Mouse (Mus musculus) small intestine, adult 2 months (tissue): ENCODE data around the gene Rab44. TPM values are rescaled to one million over a fixed set of nuclear protein-coding genes. Genes with fewer than 3 reads are reported as not detected.

Experiments used
- H3K27ac ChIP-seq: fragments of 200-500 bp; 2 replicates; pipeline ENCODE4 v1.5.1; 2012; ENCODE audit warnings: low read depth, low read length, control low read depth, inconsistent platforms; ENCODE audit not compliant: insufficient read depth
- H3K27me3 ChIP-seq: fragments of 200-500 bp; 2 replicates; pipeline ENCODE4 v1.6.1; 2012; ENCODE audit warnings: mild to moderate bottlenecking, moderate library complexity, low read length, inconsistent platforms; ENCODE audit not compliant: control insufficient read depth, insufficient read depth
- H3K36me3 ChIP-seq: fragments of 200-500 bp; 2 replicates; pipeline ENCODE4 v1.6.1; 2012; ENCODE audit warnings: mild to moderate bottlenecking, low read length, control low read depth, inconsistent platforms; ENCODE audit not compliant: control insufficient read depth, insufficient read depth
- H3K4me1 ChIP-seq: fragments of 200-500 bp; 2 replicates; pipeline ENCODE4 v1.6.1; 2012; ENCODE audit warnings: low read length, inconsistent platforms, mixed read lengths; ENCODE audit not compliant: control insufficient read depth, insufficient read depth, insufficient read length
- H3K4me3 ChIP-seq: fragments of 200-500 bp; 2 replicates; pipeline ENCODE4 v1.5.1; 2012; ENCODE audit warnings: low read depth, mild to moderate bottlenecking, control low read depth, inconsistent platforms, low read length, moderate library complexity
- CTCF ChIP-seq: fragments of 200-500 bp; IDR thresholded peaks from 2 replicates; pipeline ENCODE4 v1.5.1; 2012; ENCODE audit warnings: low read depth, mild to moderate bottlenecking, control low read depth, inconsistent platforms, low read length, moderate library complexity, mixed read lengths; ENCODE audit not compliant: insufficient replicate concordance, insufficient read length; ENCODE audit errors: extremely low read depth
- POLR2A ChIP-seq: fragments of 200-500 bp; IDR thresholded peaks from 2 replicates; pipeline ENCODE4 v1.6.1; 2012; ENCODE audit warnings: low read depth, mild to moderate bottlenecking, control low read depth, inconsistent platforms, low read length, moderate library complexity
- WGBS: fragments of 180-500 bp; shearing (Covaris S2); methylation state at CpG from one replicate; pipeline ENCODE4 v1.1.7; 2018; 5-methylcytosine and 5-hydroxymethylcytosine counted together
- polyA plus RNA-seq: library from polyadenylated mRNA; depleted of rRNA; stranded (reverse); fragments of >200 nt; gene quantifications from 2 replicates; pipeline ENCODE4 v1.2.3, GENCODE M21; 2012

The Rab44 gene
- polyA plus RNA-seq, 1 experiment, result 0.37 TPM

GRCm38 (mm10) chr17:29149766-29150165 lies 35.8 kb downstream of the Rab44 start:
- 83% methylated on average over 7 of the region's 7 CpGs for WGBS
- H3K27ac ChIP-seq, result no peak overlapping the region
- H3K4me1 ChIP-seq, result 0 out of 2 replicates have a peak, but pooled peaks cover 4% of the 10 kb centered on the region
- H3K4me3 ChIP-seq, result no peak overlapping the region
- no peaks in the 10 kb centered on the region for H3K36me3 ChIP-seq
- TF ChIP-seq CTCF, result no peak
- no peak for TF ChIP-seq POLR2A
- no peaks in the 10 kb centered on the region for H3K27me3 ChIP-seq

GRCm38 (mm10) chr17:29152547-29152946 lies 38.6 kb downstream of the Rab44 start:
- Histone ChIP-seq H3K27ac (no peak overlapping the region), H3K36me3 (no peaks in the 10 kb centered on the region), H3K4me1 (0 out of 2 replicates have a peak, but pooled peaks cover 4% of the 10 kb centered on the region), H3K27me3 (no peaks in the 10 kb centered on the region), H3K4me3 (no peak overlapping the region)
- no peak for TF ChIP-seq POLR2A
- no peak for TF ChIP-seq CTCF
- WGBS, result 69% methylated on average over 5 of the region's 5 CpGs

GRCm38 (mm10) chr17:29154247-29154646 lies 40.3 kb downstream of the Rab44 start:
- Histone ChIP-seq H3K4me1 (0 out of 2 replicates have a peak, but pooled peaks cover 4% of the 10 kb centered on the region), H3K27ac (no peak overlapping the region), H3K4me3 (no peak overlapping the region), H3K27me3 (no peaks in the 10 kb centered on the region), H3K36me3 (no peaks in the 10 kb centered on the region)
- 29% methylated on average over 13 of the region's 13 CpGs for WGBS
- TF ChIP-seq CTCF (no peak), POLR2A (no peak)

GRCm38 (mm10) chr17:29155355-29156135 lies 41.6 kb downstream of the Rab44 start:
- H3K27ac ChIP-seq, result no peak overlapping the region
- 81% methylated on average over 12 of the region's 12 CpGs for WGBS
- H3K4me1 ChIP-seq, result peaks cover 12% of the 10 kb centered on the region; the same call in 1 of the 2 replicates
- TF ChIP-seq CTCF (no peak), POLR2A (no peak)
- no peaks in the 10 kb centered on the region for H3K36me3 ChIP-seq
- H3K4me3 ChIP-seq, result no peak overlapping the region
- H3K27me3 ChIP-seq, result no peaks in the 10 kb centered on the region

- H3K27ac ChIP-seq, result no peak overlapping the region
- WGBS, result 82% methylated on average over 16 of the region's 16 CpGs
- H3K4me1 ChIP-seq, result peaks cover 12% of the 10 kb centered on the region; the same call in 1 of the 2 replicates
- no peak overlapping the region for H3K4me3 ChIP-seq
- H3K27me3 ChIP-seq, result no peaks in the 10 kb centered on the region
- no peak for TF ChIP-seq CTCF
- TF ChIP-seq POLR2A, result no peak
- H3K36me3 ChIP-seq, result no peaks in the 10 kb centered on the region
Measured at GRCm38 (mm10) chr17:29156396-29156795, 42.5 kb downstream of the Rab44 start.

GRCm38 (mm10) chr17:29156866-29157265 lies 42.9 kb downstream of the Rab44 start:
- 51% methylated on average over 8 of the region's 8 CpGs for WGBS
- TF ChIP-seq CTCF (no peak), POLR2A (no peak)
- H3K27ac ChIP-seq, result no peak overlapping the region

GRCm38 (mm10) chr17:29158899-29159298 lies 45.0 kb downstream of the Rab44 start:
- Histone ChIP-seq H3K4me1 (peaks cover 12% of the 10 kb centered on the region; the same call in 1 of the 2 replicates), H3K4me3 (no peak overlapping the region), H3K27ac (no peak overlapping the region), H3K27me3 (no peaks in the 10 kb centered on the region), H3K36me3 (no peaks in the 10 kb centered on the region)
- TF ChIP-seq CTCF, result no peak
- no peak for TF ChIP-seq POLR2A
- 95% methylated on average over 15 of the region's 15 CpGs for WGBS

More at GRCm38 (mm10) chr17:29156866-29157265, 42.9 kb downstream of the Rab44 start:
- Histone ChIP-seq H3K36me3 (no peaks in the 10 kb centered on the region), H3K27me3 (no peaks in the 10 kb centered on the region), H3K4me3 (no peak overlapping the region), H3K4me1 (peaks cover 12% of the 10 kb centered on the region; the same call in 1 of the 2 replicates)

- Histone ChIP-seq H3K27me3 (no peaks in the 10 kb centered on the region), H3K4me3 (no peak overlapping the region), H3K27ac (no peak overlapping the region), H3K4me1 (peaks cover 13% of the 10 kb centered on the region; the same call in 1 of the 2 replicates), H3K36me3 (no peaks in the 10 kb centered on the region)
- 95% methylated on average over 5 of the region's 5 CpGs for WGBS
- TF ChIP-seq POLR2A (no peak), CTCF (no peak)
Measured at GRCm38 (mm10) chr17:29159320-29159719, 45.4 kb downstream of the Rab44 start.
